Mouse (Mus musculus) ES-E14 (cell line): Measurements from ENCODE around the gene Pgpep1l. TPM values are rescaled to one million over a fixed set of nuclear protein-coding genes. Genes with fewer than 3 reads are reported as not detected.
"Not testable (repeated sequence)": the region's sequence is repeated elsewhere in the genome, so short reads cannot be mapped to it uniquely, and the experiment has no call there.

Experiments
- DNase-seq: peaks from one replicate; pipeline ENCODE4 v3.0.0-alpha.2; 2013; ENCODE audit warnings: low read depth, low spot score
- H3K27ac ChIP-seq: 2 replicates; pipeline ENCODE4 v1.5.1; 2012; ENCODE audit warnings: low read depth, mild to moderate bottlenecking, low read length, moderate library complexity, mixed read lengths; ENCODE audit not compliant: poor library complexity, insufficient read depth, severe bottlenecking
- H3K36me3 ChIP-seq: 2 replicates; pipeline ENCODE4 v1.6.1; 2012; ENCODE audit warnings: mild to moderate bottlenecking, low read length, moderate library complexity, mixed read lengths; ENCODE audit not compliant: control insufficient read depth, poor library complexity, insufficient read depth, severe bottlenecking
- H3K4me1 ChIP-seq, 2 experiments: fragments of 150-350 bp in 1 of 2; sonication (generic) in 1 of 2; 2 replicates each; pipeline ENCODE4 v1.6.1; 2012; ENCODE audit warnings: low read length in 2 of 2, mild to moderate bottlenecking in 1 of 2, mixed read lengths in 1 of 2; ENCODE audit not compliant: control insufficient read depth in 2 of 2, insufficient read depth in 2 of 2, poor library complexity in 1 of 2
- H3K4me3 ChIP-seq, 2 experiments: fragments of 150-350 bp in 1 of 2; sonication (generic) in 1 of 2; 2 replicates each; pipeline ENCODE4 v1.5.1; 2012; ENCODE audit warnings: low read length in 2 of 2, low read depth in 1 of 2, mild to moderate bottlenecking in 1 of 2, mixed read lengths in 1 of 2; ENCODE audit not compliant: insufficient read depth in 1 of 2, poor library complexity in 1 of 2, severe bottlenecking in 1 of 2
- H3K9ac ChIP-seq: 2 replicates; pipeline ENCODE4 v1.6.1; 2012; ENCODE audit warnings: low read depth, mild to moderate bottlenecking, low read length, mixed read lengths; ENCODE audit not compliant: poor library complexity, insufficient read depth, severe bottlenecking
- H3K9me3 ChIP-seq: fragments of 150-350 bp; sonication (generic); 2 replicates; pipeline ENCODE4 v1.6.1; 2012; ENCODE audit warnings: low read depth, mild to moderate bottlenecking, low read length; ENCODE audit not compliant: control insufficient read depth, insufficient read depth
- CHD2 ChIP-seq: IDR thresholded peaks from 2 replicates; pipeline ENCODE4 v1.6.1; 2014; ENCODE audit warnings: mild to moderate bottlenecking, low read depth, low read length, inconsistent platforms
- HCFC1 ChIP-seq: IDR thresholded peaks from 2 replicates; pipeline ENCODE4 v1.6.1; 2012; ENCODE audit warnings: low read length, inconsistent platforms, borderline replicate concordance; ENCODE audit not compliant: insufficient read depth
- MAFK ChIP-seq: IDR thresholded peaks from 2 replicates; pipeline ENCODE4 v1.6.1; 2014; ENCODE audit warnings: mild to moderate bottlenecking, low read depth, low read length, inconsistent platforms; ENCODE audit not compliant: insufficient read depth
- ZC3H11A ChIP-seq: IDR thresholded peaks from 2 replicates; pipeline ENCODE4 v1.6.1; 2012; ENCODE audit warnings: low read depth, mild to moderate bottlenecking, inconsistent platforms, low read length, borderline replicate concordance
- ZNF384 ChIP-seq: IDR thresholded peaks from 2 replicates; pipeline ENCODE4 v1.6.1; 2012; ENCODE audit warnings: low read depth, low read length, inconsistent platforms
- in situ Hi-C, 2 experiments: fragments of 600-800 bp; cut with MboI; formaldehyde crosslinking; loops; one replicate each; pipeline ENCODE4 v1.15.1; 2025; ENCODE audit warnings: low sequenced_read_pairs in 2 of 2, inconsistent platforms in 1 of 2; ENCODE audit not compliant: unreplicated experiment in 2 of 2
- total RNA-seq: library from RNA; depleted of rRNA; stranded (reverse); fragments of 300-350 nt; gene quantifications from 2 replicates; pipeline ENCODE4 v1.2.3, GENCODE M21; 2012

The Pgpep1l gene
- total RNA-seq, 1 experiment = 0.45 TPM

DNA sequence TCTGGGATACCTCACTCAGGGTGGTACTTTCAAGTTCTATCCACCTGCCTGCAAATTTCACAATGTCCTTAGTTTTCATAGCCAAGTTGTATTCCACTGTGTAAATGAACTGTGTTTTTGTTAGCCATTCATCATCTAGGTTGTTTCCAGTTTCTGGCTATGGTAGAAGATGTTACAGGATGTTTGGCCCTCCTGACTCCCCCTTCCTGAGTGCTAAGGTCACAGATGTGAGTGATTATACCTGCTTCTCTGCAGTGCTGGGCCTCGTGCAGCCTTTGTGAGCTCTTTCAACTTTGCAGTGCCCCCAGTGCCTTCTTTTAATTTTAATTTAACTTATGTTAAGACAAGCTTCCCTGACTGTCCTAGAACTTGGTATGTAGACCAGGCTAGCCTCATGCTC lies 27.6 kb upstream of the Pgpep1l start:
- Histone ChIP-seq H3K9me3 (no peaks in the 10 kb centered on the region), H3K4me1 (peaks cover 0 to 2% of the 10 kb centered on the region in 2 experiments; a peak in 1 of 4 replicates), H3K4me3 (no peak overlapping the region), H3K36me3 (no peaks in the 10 kb centered on the region), H3K9ac (no peak overlapping the region), H3K27ac (no peak overlapping the region)
- DNase-seq = no peak
- TF ChIP-seq HCFC1 = no peak
- TF ChIP-seq CHD2 = no peak
- TF ChIP-seq ZC3H11A = no peak
- TF ChIP-seq MAFK = no peak
- no peak for TF ChIP-seq ZNF384
- in situ Hi-C loops = no loop called here

DNA sequence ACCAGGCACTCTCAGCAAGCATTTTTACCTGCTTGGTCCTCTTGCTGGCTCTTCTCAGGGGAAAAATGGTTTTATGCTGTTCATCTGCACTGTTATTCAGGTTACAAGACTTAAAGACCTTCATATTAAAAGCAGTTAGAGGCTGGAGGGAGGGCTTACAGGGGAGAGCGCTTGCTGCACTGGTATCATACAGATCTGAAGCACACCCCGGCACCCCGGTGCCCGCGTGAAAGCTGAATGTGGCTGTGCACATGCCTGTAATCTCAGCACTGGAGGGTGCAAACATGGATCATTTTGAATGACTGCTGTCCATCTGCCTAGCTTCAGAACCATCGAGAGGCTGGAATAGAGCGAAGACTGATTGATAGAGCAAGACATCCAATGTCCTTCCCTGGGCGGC lies 25.0 kb upstream of the Pgpep1l start:
- Histone ChIP-seq H3K36me3 (no peaks in the 10 kb centered on the region), H3K9me3 (no peaks in the 10 kb centered on the region), H3K4me1 (peaks cover 1 to 6% of the 10 kb centered on the region in 2 experiments; a peak in 2 of 4 replicates), H3K9ac (no peak overlapping the region), H3K27ac (no peak overlapping the region), H3K4me3 (no peak overlapping the region)
- TF ChIP-seq CHD2 = no peak
- TF ChIP-seq ZC3H11A = no peak
- no peak for TF ChIP-seq HCFC1
- TF ChIP-seq ZNF384 = no peak
- TF ChIP-seq MAFK = no peak
- no peak for DNase-seq
- in situ Hi-C loops = no loop called here

DNA sequence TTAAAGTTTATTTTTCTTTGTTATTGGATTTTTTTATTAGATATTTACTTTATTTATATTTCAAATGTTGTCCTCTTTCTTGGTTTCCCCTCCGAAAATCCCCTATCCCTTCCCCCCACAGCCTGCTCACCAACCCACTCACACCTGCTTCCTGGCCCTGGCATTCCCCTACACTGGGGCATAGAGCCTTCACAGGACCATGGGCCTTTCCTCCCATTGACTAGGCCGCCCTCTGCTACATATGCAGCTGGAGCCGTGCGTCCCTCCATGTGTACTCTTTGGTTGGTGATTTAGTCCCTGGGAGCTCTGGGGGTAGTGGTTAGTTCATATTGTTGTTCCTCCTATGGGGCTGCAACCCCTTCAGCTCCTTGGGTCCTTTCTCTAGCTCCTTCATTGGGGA lies 24.0 kb upstream of the Pgpep1l start:
- not testable (repeated sequence) for H3K9me3 ChIP-seq, H3K27ac ChIP-seq, DNase-seq

GRCm38 (mm10) chr7:68287582-68287981 lies 23.5 kb upstream of the Pgpep1l start:
- Histone ChIP-seq H3K36me3 (no peaks in the 10 kb centered on the region), H3K9ac (no peak overlapping the region), H3K27ac (no peak overlapping the region), H3K4me3 (no peak overlapping the region), H3K9me3 (no peaks in the 10 kb centered on the region), H3K4me1 (peaks cover 1 to 6% of the 10 kb centered on the region in 2 experiments; a peak in 2 of 4 replicates)
- in situ Hi-C loops = no loop called here
- no peak for DNase-seq
- no peak for TF ChIP-seq CHD2

More for the DNA sequence above, 24.0 kb upstream of the Pgpep1l start:
- H3K4me1 ChIP-seq, H3K4me3 ChIP-seq, H3K36me3 ChIP-seq, H3K9ac ChIP-seq, in situ Hi-C loops: not testable (repeated sequence)

GRCm38 (mm10) chr7:68286526-68287481 lies 22.8 kb upstream of the Pgpep1l start:
- DNase-seq = no peak
- Histone ChIP-seq H3K9ac (no peak overlapping the region), H3K36me3 (no peaks in the 10 kb centered on the region), H3K27ac (no peak overlapping the region), H3K9me3 (no peaks in the 10 kb centered on the region), H3K4me3 (no peak overlapping the region), H3K4me1 (peaks cover 1 to 6% of the 10 kb centered on the region in 2 experiments; a peak in 2 of 4 replicates)
- no peak for TF ChIP-seq MAFK
- no peak for TF ChIP-seq HCFC1
- TF ChIP-seq ZC3H11A = no peak
- no peak for TF ChIP-seq ZNF384
- no peak for TF ChIP-seq CHD2
- in situ Hi-C loops = no loop called here
